Mouse (Mus musculus) 416B (cell line): ENCODE data around the gene Zfp276.
A peak's percentile ranks its signal among the peaks of the same experiment; 100 is the strongest.
"Not testable (repeated sequence)": the region's sequence is repeated elsewhere in the genome, so short reads cannot be mapped to it uniquely, and the experiment has no call there.

Source experiments
- DNase-seq: peaks from one replicate; pipeline ENCODE4 v3.0.0; 2011; ENCODE audit warnings: low read depth

Zfp276 gene

GRCm38 (mm10) chr8:123245543-123245942 lies 8.5 kb upstream of the Zfp276 start:
- DNase-seq = no peak

- DNase-seq = no peak
Observed at GRCm38 (mm10) chr8:123247748-123248147, 6.2 kb upstream of the Zfp276 start.

GRCm38 (mm10) chr8:123248596-123248995 lies 5.4 kb upstream of the Zfp276 start:
- DNase-seq = no peak

- DNase-seq = no peak
Observed at GRCm38 (mm10) chr8:123250940-123251339, 3.1 kb upstream of the Zfp276 start.

- DNase-seq = peak; percentile 84
Observed at GRCm38 (mm10) chr8:123252925-123253324, 1.1 kb upstream of the Zfp276 start.

- peak; percentile 65 for DNase-seq
Observed at GRCm38 (mm10) chr8:123253451-123254098, 420 bp upstream of the Zfp276 start.

- peak; percentile 72 for DNase-seq
Observed at GRCm38 (mm10) chr8:123255170-123255569, 1.2 kb downstream of the Zfp276 start.

GRCm38 (mm10) chr8:123257114-123257513 lies 3.1 kb downstream of the Zfp276 start:
- DNase-seq = no peak

- DNase-seq = not testable (repeated sequence)
Observed at GRCm38 (mm10) chr8:123257593-123257992, 3.6 kb downstream of the Zfp276 start.

- no peak for DNase-seq
Observed at GRCm38 (mm10) chr8:123267926-123268656, 14.1 kb downstream of the Zfp276 start.

- DNase-seq = no peak
Observed at GRCm38 (mm10) chr8:123271147-123271546, 17.2 kb downstream of the Zfp276 start.

GRCm38 (mm10) chr8:123271901-123272300 lies 17.9 kb downstream of the Zfp276 start:
- no peak for DNase-seq

- DNase-seq = no peak
Observed at GRCm38 (mm10) chr8:123274447-123274846, 20.5 kb downstream of the Zfp276 start.

GRCm38 (mm10) chr8:123275096-123275495 lies 21.1 kb downstream of the Zfp276 start:
- no peak for DNase-seq

GRCm38 (mm10) chr8:123278445-123278844 lies 24.4 kb downstream of the Zfp276 start:
- DNase-seq = no peak

- DNase-seq = peak; percentile 69
Observed at GRCm38 (mm10) chr8:123279828-123280227, 25.8 kb downstream of the Zfp276 start.

- peak; percentile 86 for DNase-seq
Observed at GRCm38 (mm10) chr8:123280302-123281094, 26.5 kb downstream of the Zfp276 start.

GRCm38 (mm10) chr8:123282994-123283393 lies 29.0 kb downstream of the Zfp276 start:
- not testable (repeated sequence) for DNase-seq

- DNase-seq = no peak
Observed at GRCm38 (mm10) chr8:123283991-123284390, 30.0 kb downstream of the Zfp276 start.

GRCm38 (mm10) chr8:123284493-123284892 lies 30.5 kb downstream of the Zfp276 start:
- DNase-seq = no peak

GRCm38 (mm10) chr8:123287362-123287761 lies 33.4 kb downstream of the Zfp276 start:
- DNase-seq = peak; percentile 43

- DNase-seq = peak; percentile 65
Observed at GRCm38 (mm10) chr8:123290166-123290565, 36.2 kb downstream of the Zfp276 start.

- no peak for DNase-seq
Observed at GRCm38 (mm10) chr8:123290679-123291078, 36.7 kb downstream of the Zfp276 start.
